Mouse (Mus musculus) thymus, adult 2 months (tissue): Measurements from ENCODE around the gene Zfp64. TPM values are rescaled to one million over a fixed set of nuclear protein-coding genes. Genes with fewer than 3 reads are reported as not detected.

Source experiments
- DNase-seq: peaks from one replicate; pipeline ENCODE4 v3.0.0; 2021
- H3K27ac ChIP-seq: fragments of 200-500 bp; 2 replicates; pipeline ENCODE4 v1.5.1; 2012; ENCODE audit warnings: low read length, control low read depth; ENCODE audit not compliant: control insufficient read depth, insufficient read depth
- H3K27me3 ChIP-seq: fragments of 200-500 bp; 2 replicates; pipeline ENCODE4 v1.6.1; 2012; ENCODE audit warnings: mild to moderate bottlenecking, low read length, moderate library complexity, mixed read lengths; ENCODE audit not compliant: control insufficient read depth, insufficient read depth
- H3K36me3 ChIP-seq: fragments of 200-500 bp; 2 replicates; pipeline ENCODE4 v1.6.1; 2012; ENCODE audit warnings: mild to moderate bottlenecking, low read length, moderate library complexity; ENCODE audit not compliant: control insufficient read depth, insufficient read depth
- H3K4me1 ChIP-seq: fragments of 200-500 bp; replicated peaks from 2 replicates; pipeline ENCODE4 v1.6.1; 2012; ENCODE audit warnings: low read length; ENCODE audit not compliant: control insufficient read depth, insufficient read depth
- H3K4me3 ChIP-seq: fragments of 200-500 bp; 2 replicates; pipeline ENCODE4 v1.5.1; 2012; ENCODE audit warnings: mild to moderate bottlenecking, low read length, control low read depth, moderate library complexity; ENCODE audit not compliant: control insufficient read depth, insufficient read depth
- CTCF ChIP-seq: fragments of 200-500 bp; IDR thresholded peaks from 2 replicates; pipeline ENCODE4 v1.5.1; 2012; ENCODE audit warnings: mild to moderate bottlenecking, control low read depth, low read length, moderate library complexity, borderline replicate concordance; ENCODE audit not compliant: control insufficient read depth, poor library complexity, insufficient read depth; ENCODE audit errors: extremely low read depth
- POLR2A ChIP-seq: fragments of 200-500 bp; IDR thresholded peaks from 2 replicates; pipeline ENCODE4 v1.6.1; 2012; ENCODE audit warnings: mild to moderate bottlenecking, low read length, control low read depth, moderate library complexity; ENCODE audit not compliant: control insufficient read depth, poor library complexity, insufficient read depth; ENCODE audit errors: extremely low read depth
- WGBS: fragments of 180-500 bp; shearing (Covaris S2); methylation state at CpG from one replicate; pipeline ENCODE4 v1.1.7; 2018; 5-methylcytosine and 5-hydroxymethylcytosine counted together
- polyA plus RNA-seq: library from polyadenylated mRNA; depleted of rRNA; stranded (reverse); fragments of >200 nt; gene quantifications from 2 replicates; pipeline ENCODE4 v1.2.3, GENCODE M21; 2012; rRNA removed

Zfp64 gene
- 63.1 and 71.5 TPM in 2 replicates for polyA plus RNA-seq

- Histone ChIP-seq H3K36me3 (peaks cover 9% of the 10 kb centered on the region), H3K4me3 (peak within 1 kb of the TSS; percentile 67), H3K4me1 (peaks cover 18% of the 10 kb centered on the region), H3K27ac (peak within 1 kb of the TSS; percentile 46), H3K27me3 (no peaks in the 10 kb centered on the region)
- DNase-seq, result peak; percentile 92
- peak; percentile 58; the same call in 1 of the 2 replicates for TF ChIP-seq CTCF
- peak; percentile 64; the same call in 1 of the 2 replicates for TF ChIP-seq POLR2A
- WGBS, result under 1% methylated on average over 52 of the region's 52 CpGs
Measured at GRCm38 (mm10) chr2:168954835-168955716, at the start of gene Zfp64. Gene Zfp64, minus strand, starts transcription at chr2:168955587.

GRCm38 (mm10) chr2:168992642-168993420, 37.4 kb upstream of the Zfp64 start:
- no peak overlapping the region for H3K27ac ChIP-seq
- 78% methylated on average over 22 of the region's 22 CpGs for WGBS
- H3K27me3 ChIP-seq, result no peaks in the 10 kb centered on the region
- H3K36me3 ChIP-seq, result no peaks in the 10 kb centered on the region
- H3K4me1 ChIP-seq, result no peaks in the 10 kb centered on the region
- no peak overlapping the region for H3K4me3 ChIP-seq
- TF ChIP-seq POLR2A (no peak), CTCF (no peak)
- DNase-seq, result peak; percentile 56

GRCm38 (mm10) chr2:168990957-168991356, 35.6 kb upstream of the Zfp64 start:
- H3K27ac ChIP-seq, result no peak overlapping the region
- H3K36me3 ChIP-seq, result no peaks in the 10 kb centered on the region
- WGBS, result 90% methylated on average over 4 of the region's 4 CpGs
- DNase-seq, result no peak
- H3K4me1 ChIP-seq, result no peaks in the 10 kb centered on the region
- no peak for TF ChIP-seq CTCF
- no peak for TF ChIP-seq POLR2A
- H3K27me3 ChIP-seq, result no peaks in the 10 kb centered on the region
- no peak overlapping the region for H3K4me3 ChIP-seq

GRCm38 (mm10) chr2:168990061-168990753, 34.8 kb upstream of the Zfp64 start:
- no peak for DNase-seq
- H3K27ac ChIP-seq, result no peak overlapping the region
- no peaks in the 10 kb centered on the region for H3K27me3 ChIP-seq
- WGBS, result 68% methylated on average over 13 of the region's 13 CpGs
- TF ChIP-seq CTCF, result no peak
- TF ChIP-seq POLR2A, result no peak
- no peaks in the 10 kb centered on the region for H3K4me1 ChIP-seq
- no peaks in the 10 kb centered on the region for H3K36me3 ChIP-seq
- H3K4me3 ChIP-seq, result no peak overlapping the region

- TF ChIP-seq CTCF, result no peak
- Histone ChIP-seq H3K27ac (no peak overlapping the region), H3K36me3 (no peaks in the 10 kb centered on the region), H3K27me3 (no peaks in the 10 kb centered on the region), H3K4me3 (no peak overlapping the region), H3K4me1 (no peaks in the 10 kb centered on the region)
- WGBS, result 100% methylated on average over 1 of the region's 1 CpGs
- DNase-seq, result no peak
Measured at GRCm38 (mm10) chr2:168988056-168988455, 32.7 kb upstream of the Zfp64 start.

GRCm38 (mm10) chr2:168987421-168987820, 32.0 kb upstream of the Zfp64 start:
- no peaks in the 10 kb centered on the region for H3K27me3 ChIP-seq
- no peak overlapping the region for H3K27ac ChIP-seq
- DNase-seq, result no peak
- H3K4me1 ChIP-seq, result no peaks in the 10 kb centered on the region
- WGBS, result 83% methylated on average over 13 of the region's 13 CpGs
- no peak for TF ChIP-seq CTCF
- H3K36me3 ChIP-seq, result no peaks in the 10 kb centered on the region
- no peak overlapping the region for H3K4me3 ChIP-seq
